16 mouse cellular contexts compared by ENCODE assay signal in the genomic region with DNA sequence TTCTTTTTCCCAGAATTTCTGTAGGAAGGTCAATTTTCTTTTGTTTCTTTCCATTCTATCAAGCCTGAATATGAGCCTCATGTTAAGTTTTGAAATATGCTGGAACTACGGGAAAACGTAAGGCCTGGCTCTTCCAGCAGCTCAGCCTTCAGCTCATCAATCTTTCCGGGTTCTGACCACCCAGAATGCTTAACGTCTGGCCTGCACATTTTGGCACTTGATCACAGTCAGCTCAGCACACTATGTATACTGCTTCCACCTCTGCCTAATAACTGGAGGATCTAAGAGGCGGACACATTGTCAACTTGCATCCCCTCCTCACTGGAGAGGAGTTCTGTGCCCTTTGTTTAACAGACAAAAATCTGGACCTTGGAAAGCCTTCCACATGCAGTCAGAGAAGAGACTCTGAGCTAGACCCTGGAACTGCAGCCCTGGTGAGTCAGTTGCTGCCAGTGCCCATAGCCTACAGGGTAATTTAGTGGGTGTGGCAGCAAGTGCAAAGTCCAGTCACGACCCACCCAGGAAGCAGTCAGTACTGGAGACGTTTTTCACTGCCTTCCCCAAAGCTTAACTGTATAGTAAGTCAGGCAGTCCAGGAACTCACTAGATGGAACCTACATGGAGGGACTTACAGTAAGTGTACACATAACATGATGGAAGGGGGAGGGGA. TPM values are rescaled to one million over a fixed set of nuclear protein-coding genes. Genes with fewer than 3 reads are reported as not detected.
DNase-seq lines count a peak whose midpoint lies in the region; ATAC-seq lines count a peak whose summit lies in the region.
"Had no signal": no experiment of that assay in that cellular context is flagged by ENCODE, and none has a peak within 500 bp of the region (broad histone marks: within the 10 kb centered on the region; RNA-seq: fewer than 3 reads in every experiment).

No protein-coding gene starts in this region.

- 37% methylated on average over 7 of the region's 7 CpGs for WGBS in embryonic facial prominence, embryonic 12.5 days
- WGBS in embryonic facial prominence, embryonic 10.5 days = 52% methylated on average over 7 of the region's 7 CpGs
- WGBS in limb, embryonic 10.5 days = 23% methylated on average over 7 of the region's 7 CpGs

- H3K4me2 ChIP-seq in embryonic facial prominence, embryonic 12.5 days (replicated peaks) = no peak overlapping the region
- H3K4me2 ChIP-seq: forebrain, embryonic 15.5 days; midbrain, embryonic 12.5 days had no signal

- DNase-seq in embryonic facial prominence, embryonic 10.5 days (ENCODE audit: low spot score) = no peak
- DNase-seq in 3134 (ENCODE audit: extremely low read depth, insufficient read length, low spot score) = peak; percentile 52
- DNase-seq in embryo, embryonic 10.5 days (ENCODE audit: low spot score) = peak; percentile 59
- DNase-seq in limb, embryonic 10.5 days (ENCODE audit: low spot score) = peak; percentile 58
- DNase-seq in spleen, adult 12 weeks (ENCODE audit: low spot score) = no peak
- DNase-seq in layer of hippocampus, adult 18-20 months (ENCODE audit: low spot score in 2 of 2) = no peak
- no peak for DNase-seq in spleen, postnatal 4 days (ENCODE audit: low spot score in 2 of 2)
- DNase-seq: cerebellum, adult 9-11 months; heart, postnatal 36 days; kidney, adult 2 months; kidney, postnatal 36 days; lung, postnatal 14 days; right cerebral cortex, postnatal 4 days had no signal

- peaks cover 52% of the 10 kb centered on the region for H3K4me1 ChIP-seq in embryonic facial prominence, embryonic 12.5 days
- H3K4me1 ChIP-seq in embryonic facial prominence, embryonic 10.5 days = peaks cover 61% of the 10 kb centered on the region
- peaks cover 68% of the 10 kb centered on the region for H3K4me1 ChIP-seq in limb, embryonic 10.5 days

- no peaks in the 10 kb centered on the region for H3K9me3 ChIP-seq in embryonic facial prominence, embryonic 12.5 days
- no peaks in the 10 kb centered on the region for H3K9me3 ChIP-seq in embryonic facial prominence, embryonic 10.5 days
- no peaks in the 10 kb centered on the region for H3K9me3 ChIP-seq in limb, embryonic 10.5 days (replicated peaks)
- H3K9me3 ChIP-seq: forebrain, embryonic 15.5 days; midbrain, embryonic 12.5 days had no signal

- ATAC-seq in embryonic facial prominence, embryonic 12.5 days (ENCODE audit: insufficient number of reproducible peaks, insufficient read depth, low FRiP score, low TSS enrichment) = no peak
- ATAC-seq: forebrain, embryonic 15.5 days had no signal

- H3K4me3 ChIP-seq in embryonic facial prominence, embryonic 12.5 days = no peak overlapping the region
- no peak overlapping the region for H3K4me3 ChIP-seq in embryonic facial prominence, embryonic 10.5 days
- no peak overlapping the region for H3K4me3 ChIP-seq in limb, embryonic 10.5 days
- H3K4me3 ChIP-seq: forebrain, embryonic 15.5 days; midbrain, embryonic 12.5 days had no signal

- H3K27me3 ChIP-seq in embryonic facial prominence, embryonic 12.5 days = no peaks in the 10 kb centered on the region
- H3K27me3 ChIP-seq in embryonic facial prominence, embryonic 10.5 days (replicated peaks; ENCODE audit: low read depth, poor library complexity, severe bottlenecking) = peaks cover 13% of the 10 kb centered on the region; the same call in 1 of the 2 replicates
- H3K27me3 ChIP-seq in limb, embryonic 10.5 days (ENCODE audit: low read depth, poor library complexity, severe bottlenecking) = peaks cover 7% of the 10 kb centered on the region; the same call in 1 of the 2 replicates
- H3K27me3 ChIP-seq: forebrain, embryonic 15.5 days had no signal

- no peaks in the 10 kb centered on the region for H3K36me3 ChIP-seq in embryonic facial prominence, embryonic 12.5 days
- no peaks in the 10 kb centered on the region for H3K36me3 ChIP-seq in embryonic facial prominence, embryonic 10.5 days (replicated peaks)
- no peaks in the 10 kb centered on the region for H3K36me3 ChIP-seq in limb, embryonic 10.5 days
- H3K36me3 ChIP-seq: forebrain, embryonic 15.5 days; midbrain, embryonic 12.5 days had no signal

- peak overlapping the region; percentile 30; the same call in 1 of the 2 replicates for H3K27ac ChIP-seq in embryonic facial prominence, embryonic 12.5 days
- no peak overlapping the region for H3K27ac ChIP-seq in embryonic facial prominence, embryonic 10.5 days (replicated peaks)
- H3K27ac ChIP-seq in limb, embryonic 10.5 days = peak overlapping the region; percentile 98; the same call in 1 of the 2 replicates
- H3K27ac ChIP-seq: midbrain, embryonic 12.5 days had no signal

- no peak overlapping the region for H3K9ac ChIP-seq in embryonic facial prominence, embryonic 12.5 days
- H3K9ac ChIP-seq: forebrain, embryonic 15.5 days; midbrain, embryonic 12.5 days had no signal

RNA-seq across cellular contexts. Expression of a gene that starts 1.9 kb away (rescaled TPM):
- polyA plus RNA-seq in embryonic facial prominence, embryonic 12.5 days (2016; fragmentation: Nextera tagmentation; extraction: Ambion mirVana) = 5.4 and 6.3 TPM in 2 replicates
- polyA plus RNA-seq in embryonic facial prominence, embryonic 10.5 days (2016; fragmentation: Nextera tagmentation; extraction: Ambion mirVana) = 3.9 and 4.1 TPM in 2 replicates
- 3.4 and 4.0 TPM in 2 replicates for polyA plus RNA-seq in limb, embryonic 10.5 days (2016; fragmentation: Nextera tagmentation; extraction: Ambion mirVana)
- total RNA-seq in layer of hippocampus, adult 18-20 months (2021) = 10 to 100 TPM in 1 of 2 experiments, 1 to 10 TPM in 1; 7.8 to 11.1 TPM

Comparison
In these comparisons a context has a peak if more than half of its experiments do, and no peak if none do; other contexts are left out.
1. DNase-seq: peak in 3134 (single experiment), embryo, embryonic 10.5 days (single experiment) and limb, embryonic 10.5 days (single experiment); none in embryonic facial prominence, embryonic 10.5 days (single experiment), spleen, adult 12 weeks (single experiment), layer of hippocampus, adult 18-20 months (0 of 2) and spleen, postnatal 4 days (0 of 2).